Mouse (Mus musculus): ENCODE measurements around the gene Cnn2. TPM values are rescaled to one million over a fixed set of nuclear protein-coding genes. Genes with fewer than 3 reads are reported as not detected.

The Cnn2 gene
- polyA plus RNA-seq, 1 experiment from 2014 or later = 221 TPM

- H3K36me3 ChIP-seq (ENCODE audit: control insufficient read depth, insufficient read depth, low read length) = peaks cover 23% of the 10 kb centered on the region
Observed at GRCm38 (mm10) chr10:79964727-79965126, 23.7 kb upstream of the Cnn2 start.

DNA sequence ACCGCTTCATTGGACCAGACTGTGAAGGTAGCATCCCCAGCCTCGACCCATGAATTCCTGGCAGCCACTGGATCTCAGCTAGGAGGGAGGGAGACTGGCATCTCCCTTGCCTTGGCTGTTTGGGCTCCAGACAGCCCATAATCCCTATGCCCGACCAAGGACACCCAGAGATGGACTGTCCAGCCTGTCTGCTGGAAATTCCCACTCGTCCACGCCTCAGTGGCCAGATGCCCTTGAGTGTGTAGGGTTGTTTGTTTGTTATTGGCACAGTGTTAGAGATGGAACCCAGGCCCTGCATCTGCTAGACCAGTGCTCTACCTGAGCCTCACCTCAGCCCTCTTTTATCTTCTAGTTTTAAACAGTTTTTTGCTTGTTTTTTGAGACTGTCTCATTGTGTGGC, 23.1 kb upstream of the Cnn2 start:
- Histone ChIP-seq H3K9me3 (ENCODE audit: control insufficient read depth, low read length) (no peaks in the 10 kb centered on the region), H3K36me3 (ENCODE audit: control insufficient read depth, insufficient read depth, low read length) (peaks cover 23% of the 10 kb centered on the region), H3K4me3 (ENCODE audit: low read depth, low read length) (no peak overlapping the region), H3K27me3 (ENCODE audit: control insufficient read depth, insufficient read depth, low read length) (peaks cover 5% of the 10 kb centered on the region), H3K27ac (ENCODE audit: low read depth, low read length) (no peak overlapping the region), H3K9ac (ENCODE audit: low read depth, low read length) (no peak overlapping the region), H3K4me2 (replicated peaks; ENCODE audit: low read depth, low read length) (no peak overlapping the region), H3K4me1 (replicated peaks; ENCODE audit: control insufficient read depth, insufficient read depth, low read length) (peaks cover 6% of the 10 kb centered on the region; the same call in 1 of the 2 replicates)
- DNase-seq (ENCODE audit: low spot score) (no peak), ATAC-seq (ENCODE audit: low FRiP score) (no peak)
- WGBS = 91% methylated on average over 5 of the region's 5 CpGs

More at GRCm38 (mm10) chr10:79964727-79965126, 23.7 kb upstream of the Cnn2 start:
- ATAC-seq (ENCODE audit: low FRiP score) (no peak), DNase-seq (ENCODE audit: low spot score) (no peak)
- Histone ChIP-seq H3K4me1 (replicated peaks; ENCODE audit: control insufficient read depth, insufficient read depth, low read length) (peaks cover 6% of the 10 kb centered on the region; the same call in 1 of the 2 replicates), H3K4me3 (ENCODE audit: low read depth, low read length) (no peak overlapping the region), H3K27ac (ENCODE audit: low read depth, low read length) (no peak overlapping the region), H3K4me2 (replicated peaks; ENCODE audit: low read depth, low read length) (no peak overlapping the region), H3K27me3 (ENCODE audit: control insufficient read depth, insufficient read depth, low read length) (peaks cover 4% of the 10 kb centered on the region), H3K9me3 (ENCODE audit: control insufficient read depth, low read length) (no peaks in the 10 kb centered on the region), H3K9ac (ENCODE audit: low read depth, low read length) (no peak overlapping the region)
- WGBS = 97% methylated on average over 7 of the region's 7 CpGs

DNA sequence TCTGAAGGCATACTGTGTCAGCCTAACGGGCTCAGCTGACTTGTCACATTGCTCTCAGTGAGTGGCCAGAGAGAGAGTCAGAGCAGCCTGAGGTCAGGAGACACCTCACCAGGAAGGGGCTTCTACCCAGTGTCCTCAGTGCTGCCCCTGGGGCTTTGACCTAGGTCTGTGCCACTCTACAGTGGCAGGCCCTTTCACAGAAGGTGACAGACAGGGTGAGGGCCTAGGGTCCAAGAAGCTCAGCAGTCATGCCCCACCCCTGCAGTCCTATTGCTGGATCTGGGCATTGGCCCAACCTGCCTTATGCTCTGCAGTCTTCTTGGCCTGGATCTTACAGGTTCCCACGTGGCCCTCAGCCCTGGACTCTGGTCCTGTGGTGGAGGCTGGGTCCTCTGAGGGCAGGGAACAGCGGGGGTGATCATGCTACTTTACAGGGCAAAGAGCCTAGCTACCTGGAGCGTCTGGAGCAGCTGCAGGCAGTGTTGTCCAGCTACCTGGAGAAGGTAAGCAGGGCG, 21.4 kb upstream of the Cnn2 start:
- H3K4me2 ChIP-seq (replicated peaks; ENCODE audit: low read depth, low read length) = no peak overlapping the region
- no peak for DNase-seq (ENCODE audit: low spot score)
- 97% methylated on average over 5 of the region's 5 CpGs for WGBS
- no peak overlapping the region for H3K9ac ChIP-seq (ENCODE audit: low read depth, low read length)
- no peak for ATAC-seq (ENCODE audit: low FRiP score)
- no peaks in the 10 kb centered on the region for H3K9me3 ChIP-seq (ENCODE audit: control insufficient read depth, low read length)
- H3K4me3 ChIP-seq (ENCODE audit: low read depth, low read length) = no peak overlapping the region
- peaks cover 20% of the 10 kb centered on the region for H3K27me3 ChIP-seq (ENCODE audit: control insufficient read depth, insufficient read depth, low read length)
- peaks cover 23% of the 10 kb centered on the region for H3K36me3 ChIP-seq (ENCODE audit: control insufficient read depth, insufficient read depth, low read length)
- no peak overlapping the region for H3K27ac ChIP-seq (ENCODE audit: low read depth, low read length)
- peaks cover 3% of the 10 kb centered on the region; the same call in 1 of the 2 replicates for H3K4me1 ChIP-seq (replicated peaks; ENCODE audit: control insufficient read depth, insufficient read depth, low read length)

- H3K9ac ChIP-seq (ENCODE audit: low read depth, low read length) = no peak overlapping the region
- peaks cover 24% of the 10 kb centered on the region for H3K27me3 ChIP-seq (ENCODE audit: control insufficient read depth, insufficient read depth, low read length)
- ATAC-seq (ENCODE audit: low FRiP score) = no peak
- H3K4me3 ChIP-seq (ENCODE audit: low read depth, low read length) = no peak overlapping the region
- H3K36me3 ChIP-seq (ENCODE audit: control insufficient read depth, insufficient read depth, low read length) = peaks cover 17% of the 10 kb centered on the region
- H3K27ac ChIP-seq (ENCODE audit: low read depth, low read length) = no peak overlapping the region
- WGBS = 100% methylated on average over 1 of the region's 1 CpGs
- peaks cover 3% of the 10 kb centered on the region; the same call in 1 of the 2 replicates for H3K4me1 ChIP-seq (replicated peaks; ENCODE audit: control insufficient read depth, insufficient read depth, low read length)
- H3K4me2 ChIP-seq (replicated peaks; ENCODE audit: low read depth, low read length) = no peak overlapping the region
- no peak for DNase-seq (ENCODE audit: low spot score)
- H3K9me3 ChIP-seq (ENCODE audit: control insufficient read depth, low read length) = no peaks in the 10 kb centered on the region
Observed at GRCm38 (mm10) chr10:79968181-79968580, 20.2 kb upstream of the Cnn2 start.

- Histone ChIP-seq H3K9ac (ENCODE audit: low read depth, low read length) (no peak overlapping the region), H3K4me1 (replicated peaks; ENCODE audit: control insufficient read depth, insufficient read depth, low read length) (peaks cover 3% of the 10 kb centered on the region; the same call in 1 of the 2 replicates), H3K27ac (ENCODE audit: low read depth, low read length) (no peak overlapping the region), H3K36me3 (ENCODE audit: control insufficient read depth, insufficient read depth, low read length) (peaks cover 17% of the 10 kb centered on the region), H3K27me3 (ENCODE audit: control insufficient read depth, insufficient read depth, low read length) (peaks cover 24% of the 10 kb centered on the region), H3K4me3 (ENCODE audit: low read depth, low read length) (no peak overlapping the region), H3K9me3 (ENCODE audit: control insufficient read depth, low read length) (no peaks in the 10 kb centered on the region), H3K4me2 (replicated peaks; ENCODE audit: low read depth, low read length) (no peak overlapping the region)
- 11% methylated on average over 3 of the region's 3 CpGs for WGBS
- ATAC-seq (ENCODE audit: low FRiP score) (no peak), DNase-seq (ENCODE audit: low spot score) (no peak)
Observed at GRCm38 (mm10) chr10:79969124-79969568, 19.2 kb upstream of the Cnn2 start.

- Histone ChIP-seq H3K9me3 (ENCODE audit: control insufficient read depth, low read length) (no peaks in the 10 kb centered on the region), H3K4me2 (replicated peaks; ENCODE audit: low read depth, low read length) (peak within 1 kb of the TSS; percentile 58), H3K27ac (ENCODE audit: low read depth, low read length) (no peak within 1 kb of the TSS), H3K27me3 (ENCODE audit: control insufficient read depth, insufficient read depth, low read length) (peaks cover 24% of the 10 kb centered on the region), H3K9ac (ENCODE audit: low read depth, low read length) (peak within 1 kb of the TSS; percentile 33; the same call in 1 of the 2 replicates), H3K36me3 (ENCODE audit: control insufficient read depth, insufficient read depth, low read length) (peaks cover 17% of the 10 kb centered on the region), H3K4me3 (ENCODE audit: low read depth, low read length) (peak within 1 kb of the TSS; percentile 30), H3K4me1 (replicated peaks; ENCODE audit: control insufficient read depth, insufficient read depth, low read length) (peaks cover 3% of the 10 kb centered on the region; the same call in 1 of the 2 replicates)
- peak; percentile 44 for DNase-seq (ENCODE audit: low spot score)
- WGBS = 9% methylated on average over 37 of the region's 47 CpGs
- ATAC-seq (ENCODE audit: low FRiP score) = no peak
Observed at GRCm38 (mm10) chr10:79970415-79971182, 17.8 kb upstream of the Cnn2 start, which contains the start of gene Grin3b. TSS of gene Grin3b (plus strand) at chr10:79970715.

DNA sequence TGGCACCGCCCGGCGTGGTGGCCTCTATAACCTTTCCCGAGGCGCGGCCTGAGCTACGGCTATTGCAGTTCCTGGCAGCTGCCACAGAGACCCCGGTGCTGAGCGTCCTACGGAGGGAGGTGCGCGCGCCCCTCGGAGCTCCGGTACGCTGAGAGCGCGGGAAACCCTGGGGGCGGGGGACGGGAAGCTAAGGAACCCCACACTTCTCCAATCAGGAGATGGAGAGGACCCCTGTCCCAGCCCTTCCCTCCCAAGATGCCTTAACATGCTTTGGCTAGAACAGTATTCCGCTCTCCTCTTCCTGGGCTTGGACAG, 17.2 kb upstream of the Cnn2 start:
- DNase-seq (ENCODE audit: low spot score) = no peak
- peaks cover 24% of the 10 kb centered on the region for H3K27me3 ChIP-seq (ENCODE audit: control insufficient read depth, insufficient read depth, low read length)
- peaks cover 17% of the 10 kb centered on the region for H3K36me3 ChIP-seq (ENCODE audit: control insufficient read depth, insufficient read depth, low read length)
- no peaks in the 10 kb centered on the region for H3K9me3 ChIP-seq (ENCODE audit: control insufficient read depth, low read length)
- peak overlapping the region; percentile 58 for H3K4me2 ChIP-seq (replicated peaks; ENCODE audit: low read depth, low read length)
- 5% methylated on average over 21 of the region's 21 CpGs for WGBS
- H3K4me3 ChIP-seq (ENCODE audit: low read depth, low read length) = peak overlapping the region; percentile 30
- peak overlapping the region; percentile 33; the same call in 1 of the 2 replicates for H3K9ac ChIP-seq (ENCODE audit: low read depth, low read length)
- peaks cover 3% of the 10 kb centered on the region; the same call in 1 of the 2 replicates for H3K4me1 ChIP-seq (replicated peaks; ENCODE audit: control insufficient read depth, insufficient read depth, low read length)
- ATAC-seq (ENCODE audit: low FRiP score) = no peak
- H3K27ac ChIP-seq (ENCODE audit: low read depth, low read length) = no peak overlapping the region

GRCm38 (mm10) chr10:79972831-79973230, 15.6 kb upstream of the Cnn2 start:
- H3K9me3 ChIP-seq (ENCODE audit: control insufficient read depth, low read length) = no peaks in the 10 kb centered on the region
- no peak overlapping the region for H3K4me3 ChIP-seq (ENCODE audit: low read depth, low read length)
- no peak for DNase-seq (ENCODE audit: low spot score)
- H3K9ac ChIP-seq (ENCODE audit: low read depth, low read length) = no peak overlapping the region
- H3K27me3 ChIP-seq (ENCODE audit: control insufficient read depth, insufficient read depth, low read length) = peaks cover 24% of the 10 kb centered on the region
- H3K27ac ChIP-seq (ENCODE audit: low read depth, low read length) = no peak overlapping the region
- peaks cover 3% of the 10 kb centered on the region; the same call in 1 of the 2 replicates for H3K4me1 ChIP-seq (replicated peaks; ENCODE audit: control insufficient read depth, insufficient read depth, low read length)
- ATAC-seq (ENCODE audit: low FRiP score) = no peak
- 71% methylated on average over 14 of the region's 14 CpGs for WGBS
- H3K36me3 ChIP-seq (ENCODE audit: control insufficient read depth, insufficient read depth, low read length) = peaks cover 20% of the 10 kb centered on the region
- no peak overlapping the region for H3K4me2 ChIP-seq (replicated peaks; ENCODE audit: low read depth, low read length)

Measured in hindbrain, embryonic 11.5 days (tissue).